Mouse (Mus musculus) thymus, adult 18-20 months (tissue): Measurements from ENCODE around the gene Tnip2.

Experiments used
- DNase-seq, 2 experiments: peaks; one replicate each; pipeline ENCODE4 v3.0.0; 2022; ENCODE audit warnings: mixed read lengths in 2 of 2

The Tnip2 gene

DNA sequence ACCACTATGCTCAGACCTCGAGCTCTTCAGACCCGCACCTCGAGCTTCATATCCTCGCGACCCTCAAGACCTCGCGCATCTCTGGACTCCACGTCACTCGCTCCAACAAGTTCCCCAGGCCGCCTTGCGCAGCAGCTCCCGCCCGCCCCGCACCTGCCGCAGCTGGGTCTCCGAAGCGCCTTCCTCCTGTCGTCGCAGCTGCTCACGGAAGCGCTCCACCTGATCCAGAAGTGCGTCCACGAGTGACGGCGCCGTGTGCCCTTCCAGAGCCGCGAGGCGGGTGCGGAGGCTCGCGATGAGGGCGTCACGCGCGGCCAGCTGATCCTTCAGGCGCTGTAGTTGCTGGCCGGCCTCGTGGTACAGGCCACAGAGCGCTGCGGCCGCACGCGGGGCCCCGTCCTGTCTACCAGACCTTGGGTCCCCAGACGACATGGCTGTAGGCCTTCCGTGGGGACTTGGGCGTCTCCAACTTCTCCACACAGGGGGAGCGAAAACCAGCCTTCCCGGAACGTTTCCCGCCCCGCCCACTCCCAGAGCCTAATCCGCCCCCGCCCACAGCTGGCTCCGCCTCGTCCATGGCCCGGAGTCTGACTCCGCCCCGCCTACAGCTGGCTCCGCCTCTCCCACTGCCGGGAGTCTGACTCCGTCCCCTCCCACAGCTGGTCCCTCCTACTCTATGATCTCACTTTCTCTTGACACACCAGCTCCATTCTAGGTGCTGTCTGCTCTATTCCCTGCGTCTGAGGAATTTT is at the start of gene Tnip2:
TSS of gene Tnip2 (minus strand) at position 526 of the 752 bp plus-strand sequence.
- DNase-seq, result peak; percentile 90

GRCm38 (mm10) chr5:34551821-34552220 is 38.0 kb upstream of the Tnip2 start:
- no peak for DNase-seq

DNA sequence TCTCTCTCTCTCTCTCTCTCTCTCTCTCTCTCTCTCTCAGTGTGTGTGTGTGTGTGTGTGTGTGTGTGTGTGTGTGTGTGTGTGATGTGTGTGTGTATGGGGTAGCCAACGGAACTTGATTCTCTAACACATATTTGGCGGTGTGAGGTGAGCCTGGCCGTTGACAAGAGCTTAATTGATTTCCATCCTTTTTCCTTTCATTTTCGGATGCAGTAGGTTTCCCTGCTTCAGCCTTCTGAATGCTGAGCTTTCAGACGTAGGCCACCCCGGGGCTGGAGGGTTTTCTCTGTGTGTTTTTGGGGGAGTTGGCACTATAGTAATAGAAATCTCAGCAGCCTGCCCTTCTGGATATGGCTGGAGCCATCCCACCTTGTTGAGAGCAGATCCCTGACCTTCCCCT is 36.5 kb upstream of the Tnip2 start:
- DNase-seq, result no peak

DNA sequence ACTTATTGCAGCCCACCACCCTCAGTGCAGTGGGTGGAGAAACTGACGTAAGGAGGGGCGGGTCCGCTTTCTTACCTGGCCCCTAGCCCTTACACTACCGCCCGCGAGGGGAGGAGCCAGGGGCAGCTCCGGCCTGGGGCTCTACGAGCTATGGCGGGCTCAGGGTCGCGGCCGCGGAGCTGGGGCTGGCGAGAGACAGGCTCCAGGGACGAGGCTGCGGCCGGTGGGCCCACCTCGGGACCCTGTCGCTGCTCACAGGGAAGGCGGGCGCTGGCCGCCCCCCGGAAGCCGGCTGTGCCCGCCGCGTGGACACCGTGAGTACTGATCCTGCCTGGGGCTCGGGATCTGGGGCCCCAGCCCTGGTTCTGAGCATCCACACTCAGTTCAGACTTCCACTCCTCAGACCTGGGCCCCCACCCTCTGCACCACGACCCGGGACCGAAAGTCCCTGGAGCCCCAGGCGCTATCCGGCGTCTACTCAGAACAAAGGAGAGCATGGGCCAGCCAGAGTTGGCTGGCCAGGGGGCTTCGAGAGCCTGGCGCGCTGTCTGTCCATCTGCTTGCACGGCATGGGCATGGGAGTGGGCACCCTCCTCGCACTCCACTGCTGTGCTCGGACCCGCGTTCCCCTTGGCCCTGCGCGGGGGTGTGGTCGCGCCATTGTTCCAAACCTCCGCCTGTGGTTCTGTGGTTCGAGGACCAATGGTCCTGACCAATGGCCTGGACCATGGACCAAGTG is 35.9 kb upstream of the Tnip2 start:
- DNase-seq, result peak; percentile 41 to 42

GRCm38 (mm10) chr5:34549135-34549482 is 35.3 kb upstream of the Tnip2 start:
- no peak for DNase-seq

- no peak for DNase-seq
These were observed 33.6 kb upstream of the Tnip2 start for GRCm38 (mm10) chr5:34547410-34547809.

DNA sequence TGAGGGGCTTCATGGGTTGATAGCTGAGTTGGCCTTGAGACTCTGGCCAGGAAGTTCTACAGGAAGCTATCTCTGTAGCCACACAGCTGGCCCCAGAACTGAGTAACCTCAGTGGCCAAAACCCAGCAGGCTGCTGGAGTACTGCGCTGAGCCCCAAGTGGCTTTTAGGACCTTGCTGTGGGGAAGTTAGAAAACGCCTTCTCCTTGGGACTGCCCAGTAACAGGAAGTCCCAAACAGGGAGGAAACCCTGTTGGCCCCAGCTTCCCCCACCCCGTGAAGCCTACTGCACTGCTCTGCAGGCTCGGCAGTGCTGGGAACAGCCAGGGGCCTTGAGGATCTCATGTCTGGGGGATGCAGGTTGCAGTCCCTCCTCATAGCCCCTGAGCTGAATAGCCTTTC is 29.3 kb upstream of the Tnip2 start:
- no peak for DNase-seq

- DNase-seq, result no peak
These were observed 28.4 kb upstream of the Tnip2 start for GRCm38 (mm10) chr5:34542166-34542565.

DNA sequence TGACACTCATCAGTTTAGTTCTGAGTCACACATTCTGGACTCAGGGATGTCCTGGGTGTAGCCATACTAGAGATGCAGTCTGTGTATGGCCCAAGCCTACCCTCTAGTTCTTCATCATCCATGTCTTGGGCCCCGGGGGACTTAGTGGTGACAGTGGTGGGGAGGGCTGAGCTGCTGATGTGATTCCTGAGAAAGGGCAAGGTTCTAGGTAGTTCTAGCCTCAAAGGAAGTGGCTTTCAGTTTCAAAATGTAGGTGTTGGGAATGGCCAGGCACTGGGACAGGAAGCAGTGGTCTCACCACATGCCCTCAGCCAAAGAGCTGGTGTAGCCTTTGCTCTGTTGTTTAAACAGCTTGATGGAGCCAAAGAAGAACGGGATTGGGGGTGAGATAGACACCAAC is 25.3 kb upstream of the Tnip2 start:
- no peak for DNase-seq

DNA sequence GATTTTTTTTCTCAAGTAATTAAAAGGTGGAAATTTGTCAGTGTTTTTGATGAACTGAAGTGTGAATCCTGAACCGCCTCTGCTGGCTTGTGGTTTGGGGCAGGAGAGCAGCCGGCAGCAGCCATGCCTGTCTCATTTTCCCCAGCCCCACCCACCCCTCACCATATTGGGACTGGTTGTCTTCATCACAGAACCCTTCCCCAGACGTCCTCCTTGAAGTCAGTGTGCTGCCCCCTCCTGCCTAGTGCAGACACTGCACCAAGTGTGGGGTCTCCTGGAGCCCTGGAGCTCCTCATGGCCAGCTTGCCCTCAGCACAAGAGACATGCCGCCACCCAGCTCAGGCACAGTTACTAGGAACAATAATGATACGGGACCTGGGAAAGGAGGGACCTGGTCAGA is 24.7 kb upstream of the Tnip2 start:
- DNase-seq, result peak; percentile 58 to 72

DNA sequence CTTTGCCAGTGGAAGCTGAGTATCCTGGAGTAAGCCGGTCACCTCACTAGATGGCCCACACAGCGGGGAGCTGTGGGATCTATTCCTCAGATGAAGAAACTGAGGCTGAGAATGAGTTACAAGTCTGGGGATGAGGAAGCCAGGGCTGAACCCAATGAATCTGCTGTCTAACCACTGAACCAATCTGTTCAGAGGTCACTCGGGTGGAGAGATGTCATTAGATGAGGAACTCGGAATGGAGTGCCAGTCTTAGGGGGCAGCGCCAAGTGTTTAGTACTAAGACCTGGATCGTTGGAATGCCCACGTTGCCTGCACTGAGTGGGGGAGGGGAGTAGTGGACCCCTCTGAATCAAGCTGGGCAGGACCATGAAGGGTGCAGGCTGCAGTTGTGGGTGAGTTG is 24.3 kb upstream of the Tnip2 start:
- no peak for DNase-seq

DNA sequence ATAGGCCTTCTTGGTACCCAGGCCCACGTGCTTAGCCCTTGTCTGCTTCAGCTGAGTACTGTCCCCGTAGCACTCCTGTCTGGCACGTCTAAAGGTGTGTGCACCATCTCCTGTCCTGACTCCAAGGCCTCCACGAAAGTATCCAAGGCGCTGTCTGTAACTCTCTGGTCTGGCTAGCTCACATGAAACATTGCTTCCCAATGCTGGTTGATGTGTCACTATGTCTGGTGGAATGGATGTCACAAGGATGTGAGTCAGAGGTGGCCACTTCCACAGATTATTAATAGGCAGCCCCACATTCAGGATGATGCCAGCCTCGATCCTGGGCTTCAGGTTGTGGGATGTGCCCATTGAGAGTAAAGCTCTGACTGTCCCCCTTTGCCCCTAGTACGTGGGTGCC is 22.0 kb upstream of the Tnip2 start:
- no peak for DNase-seq

- DNase-seq, result no peak
These were observed 21.2 kb upstream of the Tnip2 start for GRCm38 (mm10) chr5:34534776-34535581.

GRCm38 (mm10) chr5:34533820-34534219 is 20.0 kb upstream of the Tnip2 start:
- no peak for DNase-seq

GRCm38 (mm10) chr5:34533066-34533465 is 19.3 kb upstream of the Tnip2 start:
- DNase-seq, result no peak

DNA sequence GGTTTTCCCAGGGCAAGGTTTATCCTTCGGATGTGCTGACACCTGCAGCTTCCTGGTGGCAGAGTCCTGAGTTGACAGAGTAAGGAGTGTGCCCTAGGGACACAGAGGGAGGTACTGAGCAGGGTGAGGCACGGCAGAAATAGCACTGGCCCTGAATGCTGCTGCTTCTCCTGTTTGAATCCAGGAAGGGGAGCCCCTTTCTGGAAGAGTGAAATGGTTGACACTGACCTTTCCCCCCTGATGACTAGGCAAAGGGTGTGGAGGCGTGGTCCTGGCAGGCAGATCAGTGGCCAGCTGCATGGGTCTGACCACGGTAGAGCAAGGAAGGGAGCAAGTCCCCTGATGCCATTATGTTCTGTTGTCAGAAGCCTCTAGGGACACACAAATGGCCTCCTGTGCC is 16.9 kb upstream of the Tnip2 start:
- no peak for DNase-seq

- DNase-seq, result no peak
These were observed 16.3 kb upstream of the Tnip2 start for GRCm38 (mm10) chr5:34530116-34530515.

DNA sequence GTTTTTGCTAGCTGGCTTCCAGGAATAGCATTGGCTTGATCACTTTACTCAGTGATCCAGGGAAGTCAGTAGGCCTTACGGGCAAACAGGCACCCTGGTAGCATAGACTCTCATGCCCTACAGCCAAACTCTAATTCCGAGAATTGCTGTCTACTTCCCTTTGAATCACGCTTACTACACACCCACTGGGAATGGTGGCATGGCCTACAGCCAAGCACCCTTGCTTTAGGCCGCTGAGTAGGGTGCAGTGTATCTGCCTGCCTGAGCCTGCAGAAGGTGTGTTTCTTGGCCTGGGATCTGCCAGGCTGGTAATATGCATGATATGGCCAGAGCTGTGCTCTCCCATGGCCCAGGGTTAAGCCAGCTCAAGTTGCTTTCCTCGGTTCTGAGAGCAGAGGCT is 14.9 kb upstream of the Tnip2 start:
- DNase-seq, result no peak

- no peak for DNase-seq
These were observed 13.6 kb upstream of the Tnip2 start for GRCm38 (mm10) chr5:34527352-34527751.

DNA sequence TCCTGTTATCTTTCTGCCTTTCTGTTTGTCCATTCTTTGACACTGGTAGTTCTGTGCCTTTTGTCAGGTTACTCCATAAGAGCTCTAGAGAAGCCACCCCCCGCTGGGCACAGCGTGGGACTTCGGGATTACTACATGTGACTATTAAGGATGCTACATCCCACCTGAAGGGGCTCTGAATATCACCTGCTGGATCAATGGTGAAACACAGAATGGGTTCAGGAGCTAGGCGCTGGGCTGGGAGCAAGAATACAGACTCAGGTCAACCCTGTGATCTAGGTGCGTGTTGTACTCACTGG is 12.6 kb upstream of the Tnip2 start:
- no peak for DNase-seq

GRCm38 (mm10) chr5:34525663-34526476 is 12.1 kb upstream of the Tnip2 start, which contains the start of gene Sh3bp2:
TSS of gene Sh3bp2 (plus strand) at chr5:34525838.
- peak; percentile 93 to 94 for DNase-seq

DNA sequence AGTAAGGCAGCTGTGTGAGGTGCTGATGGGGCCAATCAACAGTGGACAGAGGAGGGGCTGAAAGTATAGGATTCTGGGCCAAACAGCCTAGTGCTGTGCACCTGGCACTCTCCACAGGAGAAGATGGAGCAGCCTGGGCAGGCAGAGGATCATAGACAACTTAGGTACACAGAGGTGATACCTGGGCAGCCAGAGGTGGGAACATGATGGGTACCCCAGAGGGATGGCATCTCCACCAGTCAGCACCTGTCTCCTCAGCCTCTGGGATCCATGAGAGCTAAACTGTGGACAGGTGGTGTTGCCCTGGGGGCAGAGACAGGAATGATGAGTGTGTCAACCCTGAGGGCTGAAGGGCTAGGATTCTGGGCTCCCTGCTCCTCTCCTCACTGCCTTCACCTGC is 10.7 kb upstream of the Tnip2 start:
- peak in 1 of 2 experiments; percentile 18 for DNase-seq

DNA sequence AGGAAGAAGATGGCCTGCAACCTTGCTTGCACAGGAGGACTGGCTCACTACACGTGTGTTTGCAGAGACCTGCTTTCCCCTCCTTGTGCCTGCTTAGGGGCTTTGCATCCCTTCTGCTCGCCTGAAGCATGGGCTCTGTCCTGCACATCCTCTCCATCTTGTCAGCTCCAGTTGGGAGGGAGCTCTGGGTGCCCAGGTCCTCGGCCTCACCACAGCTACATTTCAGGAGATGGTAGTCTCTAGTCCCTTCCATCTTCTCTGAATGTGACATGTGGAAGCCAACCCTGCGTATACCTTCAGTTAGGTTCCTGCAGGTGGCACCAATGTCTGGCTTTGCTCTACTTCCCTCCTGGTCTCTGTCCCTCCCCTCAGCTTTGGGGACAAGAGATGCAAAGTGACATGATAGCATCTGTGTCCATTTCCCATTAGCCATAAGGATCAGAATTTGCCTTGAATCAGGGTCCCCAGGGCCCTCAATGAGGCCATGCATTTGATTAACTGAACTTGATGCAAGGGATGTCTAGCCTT is 10.2 kb upstream of the Tnip2 start:
- DNase-seq, result peak in 1 of 2 experiments; percentile 10
